Mouse (Mus musculus): Measurements from ENCODE around the gene Efnb1.

Efnb1 gene

GRCm38 (mm10) chrX:99149047-99149446, 13.1 kb downstream of the Efnb1 start:
- DNase-seq (ENCODE audit: low read depth, low spot score): no peak
- Histone ChIP-seq H3K36me3 (ENCODE audit: control insufficient read depth, insufficient read depth, low read length, poor library complexity, severe bottlenecking) (no peaks in the 10 kb centered on the region), H3K27me3 (ENCODE audit: control insufficient read depth, insufficient read depth, low read length, poor library complexity, severe bottlenecking) (no peaks in the 10 kb centered on the region)

GRCm38 (mm10) chrX:99149900-99150299, 14.0 kb downstream of the Efnb1 start:
- H3K27me3 ChIP-seq (ENCODE audit: control insufficient read depth, insufficient read depth, low read length, poor library complexity, severe bottlenecking): no peaks in the 10 kb centered on the region
- H3K36me3 ChIP-seq (ENCODE audit: control insufficient read depth, insufficient read depth, low read length, poor library complexity, severe bottlenecking): no peaks in the 10 kb centered on the region
- no peak for DNase-seq (ENCODE audit: low read depth, low spot score)

- Histone ChIP-seq H3K36me3 (ENCODE audit: control insufficient read depth, insufficient read depth, low read length, poor library complexity, severe bottlenecking) (no peaks in the 10 kb centered on the region), H3K27me3 (ENCODE audit: control insufficient read depth, insufficient read depth, low read length, poor library complexity, severe bottlenecking) (no peaks in the 10 kb centered on the region)
- no peak for DNase-seq (ENCODE audit: low read depth, low spot score)
These were observed 14.8 kb downstream of the Efnb1 start for GRCm38 (mm10) chrX:99150712-99151111.

- Histone ChIP-seq H3K36me3 (ENCODE audit: control insufficient read depth, insufficient read depth, low read length, poor library complexity, severe bottlenecking) (no peaks in the 10 kb centered on the region), H3K27me3 (ENCODE audit: control insufficient read depth, insufficient read depth, low read length, poor library complexity, severe bottlenecking) (no peaks in the 10 kb centered on the region)
- no peak for DNase-seq (ENCODE audit: low read depth, low spot score)
These were observed 15.5 kb downstream of the Efnb1 start for GRCm38 (mm10) chrX:99151434-99151833.

DNA sequence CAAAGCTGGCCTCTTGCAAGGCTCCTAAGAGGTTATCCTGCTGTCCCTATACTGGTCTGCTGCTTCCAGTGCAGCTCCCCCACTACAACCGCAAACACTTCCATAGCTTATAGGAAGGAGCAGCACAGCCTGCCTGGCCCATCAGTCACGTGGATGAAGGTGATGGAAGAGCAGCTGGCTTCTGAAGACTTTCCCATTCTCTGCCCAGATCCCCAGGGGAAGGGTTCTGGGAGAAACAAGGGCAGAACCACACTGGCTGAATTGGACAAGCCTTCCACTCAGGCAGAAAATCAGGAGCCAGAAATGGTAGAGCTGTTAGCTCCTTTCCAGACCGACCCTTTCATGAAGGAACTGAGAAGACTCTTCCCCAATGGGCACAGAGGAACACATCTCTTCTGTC, 16.2 kb downstream of the Efnb1 start:
- Histone ChIP-seq H3K27me3 (ENCODE audit: control insufficient read depth, insufficient read depth, low read length, poor library complexity, severe bottlenecking) (no peaks in the 10 kb centered on the region), H3K36me3 (ENCODE audit: control insufficient read depth, insufficient read depth, low read length, poor library complexity, severe bottlenecking) (no peaks in the 10 kb centered on the region)
- DNase-seq (ENCODE audit: low read depth, low spot score): no peak

DNA sequence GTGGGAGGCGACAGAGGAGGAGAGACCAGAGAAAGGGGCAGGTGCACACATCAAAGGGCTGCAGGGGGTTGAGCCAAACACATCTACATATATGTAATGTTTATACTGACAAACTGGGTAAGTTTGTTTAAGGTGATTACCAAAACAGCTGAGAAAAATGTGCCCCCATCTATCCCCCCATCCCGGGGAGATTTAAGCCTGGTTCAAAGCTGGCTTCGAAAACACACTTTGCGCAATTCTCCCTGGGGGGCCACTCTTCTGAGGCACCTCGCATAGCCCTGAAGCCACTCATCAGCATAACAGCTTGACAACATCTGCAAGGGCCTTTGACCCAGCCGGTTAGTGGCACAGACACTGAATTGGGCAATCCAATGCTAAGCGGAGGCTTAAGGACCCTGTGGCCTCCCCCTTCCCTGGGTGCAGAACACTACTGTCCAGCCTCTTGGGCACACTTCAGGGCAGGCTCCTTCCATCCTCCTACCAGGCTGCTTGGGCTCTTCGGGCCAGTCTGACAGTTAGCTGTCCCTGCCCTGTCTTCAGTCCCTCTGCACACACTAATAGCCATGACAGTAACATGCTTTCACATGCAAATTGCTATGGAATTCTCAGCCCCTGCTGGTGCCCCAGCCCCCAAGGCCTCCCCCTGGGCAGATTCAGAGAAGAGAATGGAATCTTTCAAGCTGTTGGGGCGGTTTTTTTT, 16.8 kb downstream of the Efnb1 start:
- Histone ChIP-seq H3K27me3 (ENCODE audit: control insufficient read depth, insufficient read depth, low read length, poor library complexity, severe bottlenecking) (no peaks in the 10 kb centered on the region), H3K36me3 (ENCODE audit: control insufficient read depth, insufficient read depth, low read length, poor library complexity, severe bottlenecking) (no peaks in the 10 kb centered on the region)
- DNase-seq (ENCODE audit: low read depth, low spot score): no peak

DNA sequence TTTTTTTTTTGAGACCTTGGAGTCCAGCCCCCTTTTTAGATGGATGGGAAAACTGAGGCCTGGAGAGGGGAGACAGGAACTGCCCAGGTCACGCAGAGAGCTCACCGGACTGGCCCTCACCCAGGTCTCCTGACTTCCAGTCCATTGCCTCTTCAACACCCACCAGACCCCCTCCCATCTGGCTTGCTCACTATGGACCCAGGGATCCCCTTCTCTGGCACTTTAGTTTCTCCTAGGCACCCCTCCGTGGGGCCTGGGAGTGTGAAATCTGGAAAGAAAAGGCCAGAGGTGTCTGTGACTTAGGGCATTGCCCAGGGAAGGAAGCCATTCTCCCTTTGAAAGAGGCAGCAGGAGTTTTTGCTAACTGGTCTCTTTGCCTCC, 17.3 kb downstream of the Efnb1 start:
- H3K27me3 ChIP-seq (ENCODE audit: control insufficient read depth, insufficient read depth, low read length, poor library complexity, severe bottlenecking): no peaks in the 10 kb centered on the region
- DNase-seq (ENCODE audit: low read depth, low spot score): no peak

GRCm38 (mm10) chrX:99154358-99154757, 18.4 kb downstream of the Efnb1 start:
- Histone ChIP-seq H3K27me3 (ENCODE audit: control insufficient read depth, insufficient read depth, low read length, poor library complexity, severe bottlenecking) (no peaks in the 10 kb centered on the region), H3K36me3 (ENCODE audit: control insufficient read depth, insufficient read depth, low read length, poor library complexity, severe bottlenecking) (no peaks in the 10 kb centered on the region)
- no peak for DNase-seq (ENCODE audit: low read depth, low spot score)

More for the DNA sequence above, 17.3 kb downstream of the Efnb1 start:
- no peaks in the 10 kb centered on the region for H3K36me3 ChIP-seq (ENCODE audit: control insufficient read depth, insufficient read depth, low read length, poor library complexity, severe bottlenecking)

- DNase-seq (ENCODE audit: low read depth, low spot score): no peak
- H3K27me3 ChIP-seq (ENCODE audit: control insufficient read depth, insufficient read depth, low read length, poor library complexity, severe bottlenecking): no peaks in the 10 kb centered on the region
- H3K36me3 ChIP-seq (ENCODE audit: control insufficient read depth, insufficient read depth, low read length, poor library complexity, severe bottlenecking): no peaks in the 10 kb centered on the region
These were observed 23.1 kb downstream of the Efnb1 start for GRCm38 (mm10) chrX:99159020-99159419.

DNA sequence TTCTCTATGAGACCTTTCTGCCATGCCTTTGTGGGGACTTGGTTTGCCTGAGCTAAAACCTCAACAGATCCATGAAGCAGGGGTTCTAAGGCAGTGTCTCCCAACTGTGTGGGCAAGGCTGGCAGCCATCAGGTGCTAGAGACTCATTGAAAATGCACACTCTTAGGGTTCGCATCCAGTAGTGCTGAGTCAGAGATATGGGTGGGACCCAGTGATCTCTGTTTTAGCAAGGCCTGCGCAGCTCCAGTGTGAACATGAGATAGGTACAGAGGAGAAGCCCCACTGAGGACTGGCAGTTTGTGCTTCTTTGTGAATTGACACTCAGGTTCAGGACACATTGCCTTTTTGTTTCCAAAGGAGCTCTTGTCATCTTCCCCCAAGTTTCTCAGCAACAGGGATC, 28.2 kb downstream of the Efnb1 start:
- DNase-seq (ENCODE audit: low read depth, low spot score): no peak

GRCm38 (mm10) chrX:99164855-99165368, 29.0 kb downstream of the Efnb1 start:
- no peaks in the 10 kb centered on the region for H3K27me3 ChIP-seq (ENCODE audit: control insufficient read depth, insufficient read depth, low read length, poor library complexity, severe bottlenecking)
- DNase-seq (ENCODE audit: low read depth, low spot score): no peak
- H3K36me3 ChIP-seq (ENCODE audit: control insufficient read depth, insufficient read depth, low read length, poor library complexity, severe bottlenecking): no peaks in the 10 kb centered on the region

More for the DNA sequence above, 28.2 kb downstream of the Efnb1 start:
- H3K27me3 ChIP-seq (ENCODE audit: control insufficient read depth, insufficient read depth, low read length, poor library complexity, severe bottlenecking): no peaks in the 10 kb centered on the region
- H3K36me3 ChIP-seq (ENCODE audit: control insufficient read depth, insufficient read depth, low read length, poor library complexity, severe bottlenecking): no peaks in the 10 kb centered on the region

DNA sequence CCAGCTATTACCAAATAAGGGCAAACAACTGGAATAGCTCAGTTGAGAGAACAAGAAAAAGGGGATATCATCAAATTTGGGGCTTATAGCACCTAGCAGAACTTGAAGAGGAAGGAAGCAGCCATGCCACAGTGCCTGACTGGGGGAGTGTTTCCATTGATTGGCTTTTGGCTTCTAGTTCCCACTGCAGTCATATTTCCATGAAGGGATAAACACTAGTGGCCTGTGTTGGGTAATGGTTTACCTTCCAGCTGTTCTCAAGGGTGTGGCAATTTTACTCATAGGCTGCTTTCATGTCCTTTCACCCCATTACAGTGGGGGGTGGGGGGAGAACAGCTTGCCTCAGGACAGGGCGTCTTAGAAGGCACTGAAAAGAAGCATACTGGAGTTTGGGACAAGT, 31.1 kb downstream of the Efnb1 start:
- Histone ChIP-seq H3K36me3 (ENCODE audit: control insufficient read depth, insufficient read depth, low read length, poor library complexity, severe bottlenecking) (no peaks in the 10 kb centered on the region), H3K27me3 (ENCODE audit: control insufficient read depth, insufficient read depth, low read length, poor library complexity, severe bottlenecking) (no peaks in the 10 kb centered on the region)
- DNase-seq (ENCODE audit: low read depth, low spot score): no peak

GRCm38 (mm10) chrX:99167550-99167949, 31.6 kb downstream of the Efnb1 start:
- no peak for DNase-seq (ENCODE audit: low read depth, low spot score)
- no peaks in the 10 kb centered on the region for H3K27me3 ChIP-seq (ENCODE audit: control insufficient read depth, insufficient read depth, low read length, poor library complexity, severe bottlenecking)
- H3K36me3 ChIP-seq (ENCODE audit: control insufficient read depth, insufficient read depth, low read length, poor library complexity, severe bottlenecking): no peaks in the 10 kb centered on the region

DNA sequence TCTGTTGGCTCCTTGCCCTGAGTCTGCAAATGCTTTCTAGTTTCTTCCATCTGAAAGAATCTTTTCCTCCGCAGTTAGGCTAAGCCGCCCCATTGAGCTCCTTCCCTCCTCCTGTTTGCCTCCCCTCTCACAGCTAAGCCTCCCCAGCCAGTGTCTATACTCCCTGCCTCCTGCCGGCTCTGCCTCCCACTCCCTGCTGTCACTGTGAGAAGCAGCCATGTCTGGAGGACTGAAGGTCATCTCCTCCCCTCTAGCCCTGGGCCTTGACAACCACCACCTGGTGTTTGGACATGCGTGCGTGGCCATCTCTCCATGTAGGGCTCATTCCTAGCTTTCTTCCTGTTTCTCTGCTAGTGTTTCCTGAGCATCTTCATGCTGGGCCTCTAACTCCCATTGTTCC, 36.4 kb downstream of the Efnb1 start:
- Histone ChIP-seq H3K27me3 (ENCODE audit: control insufficient read depth, insufficient read depth, low read length, poor library complexity, severe bottlenecking) (no peaks in the 10 kb centered on the region), H3K36me3 (ENCODE audit: control insufficient read depth, insufficient read depth, low read length, poor library complexity, severe bottlenecking) (no peaks in the 10 kb centered on the region)
- DNase-seq (ENCODE audit: low read depth, low spot score): no peak

DNA sequence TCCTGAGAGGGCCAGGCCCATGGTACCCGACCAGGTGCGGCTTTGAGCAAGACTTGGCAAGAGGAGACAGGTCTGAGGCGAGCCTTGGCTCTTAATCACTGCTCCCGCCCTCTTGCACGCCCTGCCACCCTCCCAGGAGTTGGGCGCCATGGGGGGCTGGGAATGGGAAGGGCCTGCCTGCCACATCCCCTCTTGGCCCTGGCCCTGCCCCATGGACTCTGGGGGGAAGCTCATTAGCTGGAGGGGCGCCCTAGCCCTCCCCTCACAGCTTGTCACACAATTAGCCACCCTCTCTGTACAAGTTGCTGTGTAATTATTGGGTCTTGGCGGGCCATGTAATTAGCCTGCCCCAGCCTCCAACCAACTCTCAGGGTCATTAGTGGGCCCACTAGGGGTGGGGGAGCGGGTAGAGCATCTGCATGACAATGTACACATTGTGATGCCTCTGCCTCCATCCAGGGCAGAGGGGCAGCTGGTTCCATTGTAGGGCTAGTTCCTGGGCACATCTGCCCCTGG, 49.2 kb downstream of the Efnb1 start:
- no peak for DNase-seq (ENCODE audit: low read depth, low spot score)
- no peaks in the 10 kb centered on the region for H3K36me3 ChIP-seq (ENCODE audit: control insufficient read depth, insufficient read depth, low read length, poor library complexity, severe bottlenecking)
- H3K27me3 ChIP-seq (ENCODE audit: control insufficient read depth, insufficient read depth, low read length, poor library complexity, severe bottlenecking): no peaks in the 10 kb centered on the region

Measured in splenic B cell, adult 2 months (primary cell).